In the genomic region with DNA sequence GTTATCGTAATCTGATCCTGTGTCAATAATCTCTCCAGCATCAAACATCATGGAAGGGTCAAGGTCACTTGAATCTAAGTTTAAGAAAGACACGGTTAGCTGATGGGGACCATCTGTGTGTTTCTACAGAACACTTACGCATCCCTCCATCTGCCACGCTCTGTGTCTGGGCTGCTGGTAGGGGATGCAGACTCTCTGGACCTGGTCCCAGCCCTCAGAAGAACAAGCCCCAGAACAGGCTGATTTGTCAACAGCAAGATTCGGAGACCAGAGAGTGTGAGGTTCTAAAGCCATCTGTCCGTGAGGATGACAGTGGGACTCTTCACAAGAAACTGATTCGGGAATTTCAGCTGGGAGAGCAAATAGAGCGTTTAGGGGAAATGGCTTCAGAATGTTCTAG, we compare ENCODE assay signal across 17 mouse cellular contexts.
A peak's percentile ranks its signal among the peaks of the same experiment; 100 is the strongest.
DNase-seq lines count a peak whose midpoint lies in the region; ATAC-seq and TF ChIP-seq lines count a peak whose summit lies in the region.
"Had no signal": no experiment of that assay in that cellular context is flagged by ENCODE, and none has a peak within 500 bp of the region (broad histone marks: within the 10 kb centered on the region; RNA-seq: fewer than 3 reads in every experiment).

No protein-coding gene starts in this region.

- no peaks in the 10 kb centered on the region for H3K9me3 ChIP-seq in forebrain, postnatal 0 days (ENCODE audit: low read length)
- no peaks in the 10 kb centered on the region for H3K9me3 ChIP-seq in forebrain, embryonic 14.5 days (replicated peaks; ENCODE audit: control insufficient read depth, low read length)
- no peaks in the 10 kb centered on the region for H3K9me3 ChIP-seq in lung, embryonic 14.5 days (ENCODE audit: low read depth, low read length)
- no peaks in the 10 kb centered on the region for H3K9me3 ChIP-seq in embryonic facial prominence, embryonic 10.5 days
- H3K9me3 ChIP-seq: forebrain, embryonic 13.5 days; hindbrain, embryonic 15.5 days had no signal

- no peaks in the 10 kb centered on the region for H3K36me3 ChIP-seq in forebrain, postnatal 0 days (ENCODE audit: insufficient read depth)
- no peaks in the 10 kb centered on the region for H3K36me3 ChIP-seq in forebrain, embryonic 14.5 days (ENCODE audit: control insufficient read depth, insufficient read depth, low read length)
- H3K36me3 ChIP-seq in lung, embryonic 14.5 days (ENCODE audit: insufficient read depth) = no peaks in the 10 kb centered on the region
- H3K36me3 ChIP-seq in embryonic facial prominence, embryonic 10.5 days (replicated peaks) = no peaks in the 10 kb centered on the region
- H3K36me3 ChIP-seq: heart, embryonic 13.5 days; hindbrain, embryonic 15.5 days had no signal

- no peak overlapping the region for H3K9ac ChIP-seq in forebrain, postnatal 0 days
- H3K9ac ChIP-seq in forebrain, embryonic 14.5 days (ENCODE audit: low read length) = no peak overlapping the region
- H3K9ac ChIP-seq in lung, embryonic 14.5 days = no peak overlapping the region
- H3K9ac ChIP-seq: forebrain, embryonic 13.5 days; heart, embryonic 13.5 days; hindbrain, embryonic 15.5 days had no signal

- ATAC-seq in forebrain, postnatal 0 days = peak; percentile 50; the same call in 1 of the 2 replicates
- ATAC-seq in forebrain, embryonic 14.5 days = no peak
- no peak; the same call in 1 of the 2 replicates for ATAC-seq in lung, embryonic 14.5 days (ENCODE audit: insufficient read depth)
- ATAC-seq: activated CD4-positive, CD25-positive, alpha-beta regulatory T cell, adult 4 months; forebrain, embryonic 13.5 days; Patski had no signal

- no peak for TF ChIP-seq CTCF in forebrain, postnatal 0 days (IDR thresholded peaks at IDR 0.05; ENCODE audit: low read depth)
- TF ChIP-seq CTCF in lung, embryonic 14.5 days (IDR thresholded peaks at IDR 0.05; ENCODE audit: low read depth) = no peak

- no peak overlapping the region for H3K4me2 ChIP-seq in forebrain, postnatal 0 days (ENCODE audit: low read depth)
- no peak overlapping the region for H3K4me2 ChIP-seq in forebrain, embryonic 14.5 days (ENCODE audit: low read length)
- no peak overlapping the region for H3K4me2 ChIP-seq in lung, embryonic 14.5 days
- H3K4me2 ChIP-seq: forebrain, embryonic 13.5 days; heart, embryonic 13.5 days; hindbrain, embryonic 15.5 days had no signal

- H3K4me1 ChIP-seq in forebrain, postnatal 0 days (ENCODE audit: insufficient read depth) = no peaks in the 10 kb centered on the region
- no peaks in the 10 kb centered on the region for H3K4me1 ChIP-seq in forebrain, embryonic 14.5 days (ENCODE audit: control insufficient read depth, insufficient read depth, low read length)
- no peaks in the 10 kb centered on the region for H3K4me1 ChIP-seq in lung, embryonic 14.5 days (ENCODE audit: insufficient read depth)
- H3K4me1 ChIP-seq in embryonic facial prominence, embryonic 10.5 days = peaks cover 14% of the 10 kb centered on the region
- H3K4me1 ChIP-seq: forebrain, embryonic 13.5 days; heart, embryonic 13.5 days; hindbrain, embryonic 15.5 days had no signal

- no peak overlapping the region for H3K4me3 ChIP-seq in forebrain, postnatal 0 days (ENCODE audit: low read depth, low read length)
- H3K4me3 ChIP-seq in forebrain, embryonic 14.5 days (ENCODE audit: low read depth, low read length) = no peak overlapping the region
- H3K4me3 ChIP-seq in lung, embryonic 14.5 days (ENCODE audit: low read depth, low read length) = no peak overlapping the region
- H3K4me3 ChIP-seq in embryonic facial prominence, embryonic 10.5 days = no peak overlapping the region
- H3K4me3 ChIP-seq: forebrain, embryonic 13.5 days; heart, embryonic 13.5 days; hindbrain, embryonic 15.5 days had no signal

- no peak overlapping the region for H3K27ac ChIP-seq in forebrain, postnatal 0 days (ENCODE audit: low read depth, low read length)
- H3K27ac ChIP-seq in forebrain, embryonic 14.5 days (ENCODE audit: low read depth, low read length) = no peak overlapping the region
- no peak overlapping the region for H3K27ac ChIP-seq in lung, embryonic 14.5 days (ENCODE audit: low read depth)
- H3K27ac ChIP-seq in embryonic facial prominence, embryonic 10.5 days (replicated peaks) = no peak overlapping the region
- H3K27ac ChIP-seq: forebrain, embryonic 13.5 days; heart, embryonic 13.5 days; hindbrain, embryonic 15.5 days had no signal

- H3K27me3 ChIP-seq in forebrain, postnatal 0 days (ENCODE audit: insufficient read depth, low read length) = no peaks in the 10 kb centered on the region
- H3K27me3 ChIP-seq in forebrain, embryonic 14.5 days (replicated peaks; ENCODE audit: control insufficient read depth, insufficient read depth, low read length) = no peaks in the 10 kb centered on the region
- no peaks in the 10 kb centered on the region for H3K27me3 ChIP-seq in lung, embryonic 14.5 days (ENCODE audit: insufficient read depth, low read length)
- no peaks in the 10 kb centered on the region for H3K27me3 ChIP-seq in embryonic facial prominence, embryonic 10.5 days (replicated peaks; ENCODE audit: low read depth, poor library complexity, severe bottlenecking)
- H3K27me3 ChIP-seq: forebrain, embryonic 13.5 days; hindbrain, embryonic 15.5 days; Patski had no signal

- 83% methylated on average over 8 of the region's 8 CpGs for WGBS in forebrain, postnatal 0 days
- WGBS in forebrain, embryonic 14.5 days = 82% methylated on average over 8 of the region's 8 CpGs
- 58% methylated on average over 8 of the region's 8 CpGs for WGBS in lung, embryonic 14.5 days
- WGBS in embryonic facial prominence, embryonic 10.5 days = 73% methylated on average over 8 of the region's 8 CpGs

- DNase-seq in forebrain, postnatal 0 days = peak; percentile 26
- no peak for DNase-seq in forebrain, embryonic 14.5 days (ENCODE audit: low spot score)
- peak; percentile 29 to 67 for DNase-seq in layer of hippocampus, adult 18-20 months (ENCODE audit: low spot score in 2 of 2)
- no peak for DNase-seq in layer of hippocampus, postnatal 25 days (ENCODE audit: extremely low spot score in 1 of 2, low spot score in 1 of 2)
- DNase-seq in lung, embryonic 14.5 days = peak; percentile 23
- DNase-seq in lung, adult 18-20 months = no peak
- peak; percentile 10 for DNase-seq in embryonic facial prominence, embryonic 10.5 days (ENCODE audit: low spot score)
- DNase-seq: adrenal gland, postnatal 14 days; cerebellum, adult 8-10 months; cerebellum, postnatal 36 days; gastrocnemius, postnatal 14 days; heart, postnatal 36 days had no signal

Comparison
In these comparisons a context has a peak if more than half of its experiments do, and no peak if none do; other contexts are left out.
1. DNase-seq: peak in forebrain, postnatal 0 days (single experiment), layer of hippocampus, adult 18-20 months (2 of 2), lung, embryonic 14.5 days (single experiment) and embryonic facial prominence, embryonic 10.5 days (single experiment); none in forebrain, embryonic 14.5 days (single experiment), layer of hippocampus, postnatal 25 days (0 of 2) and lung, adult 18-20 months (0 of 2).